10 mouse cellular contexts compared by ENCODE assay signal in the genomic region with DNA sequence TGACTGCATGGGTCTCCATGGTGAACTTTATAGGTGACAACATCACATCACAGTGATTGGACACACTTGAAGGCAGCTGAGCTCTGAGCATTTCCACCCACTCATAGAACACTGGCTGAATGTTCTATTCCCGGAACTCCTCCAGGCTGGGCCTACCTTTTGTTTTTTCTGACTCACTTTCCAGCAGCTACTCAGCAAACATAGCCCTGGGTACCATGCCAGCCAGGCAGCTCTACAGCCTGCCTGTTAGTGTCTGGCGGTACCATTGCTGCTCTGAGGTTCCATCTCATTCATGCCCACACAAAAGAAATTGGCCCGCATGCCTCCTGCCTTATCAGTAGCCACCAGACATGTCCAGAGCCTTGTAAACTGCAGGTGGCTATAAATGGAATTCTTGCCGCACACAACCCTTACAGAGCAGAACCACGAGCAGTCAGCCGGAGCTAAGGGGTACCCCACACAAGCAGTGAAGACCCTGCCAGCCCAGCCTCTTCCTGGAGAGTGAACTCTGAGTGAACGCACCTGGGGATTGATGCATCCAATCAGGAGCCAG. TPM values are rescaled to one million over a fixed set of nuclear protein-coding genes. Genes with fewer than 3 reads are reported as not detected.
A peak's percentile ranks its signal among the peaks of the same experiment; 100 is the strongest.
DNase-seq lines count a peak whose midpoint lies in the region; ATAC-seq and TF ChIP-seq lines count a peak whose summit lies in the region.
"Had no signal": no experiment of that assay in that cellular context is flagged by ENCODE, and none has a peak within 500 bp of the region (broad histone marks: within the 10 kb centered on the region; RNA-seq: fewer than 3 reads in every experiment).

No protein-coding gene starts in this region.

- no peak overlapping the region for H3K4me3 ChIP-seq in forebrain, postnatal 0 days (ENCODE audit: low read depth, low read length)
- H3K4me3 ChIP-seq in forebrain, embryonic 12.5 days (replicated peaks) = no peak overlapping the region

- H3K9ac ChIP-seq in forebrain, postnatal 0 days = no peak overlapping the region
- H3K9ac ChIP-seq in forebrain, embryonic 12.5 days = no peak overlapping the region

- intact Hi-C loops in left cerebral cortex, postnatal 25 days (cut with DNase I) = no loop called here

- no peak for TF ChIP-seq CTCF in forebrain, postnatal 0 days (IDR thresholded peaks at IDR 0.05; ENCODE audit: low read depth)

- no peak overlapping the region for H3K4me2 ChIP-seq in forebrain, postnatal 0 days (ENCODE audit: low read depth)
- H3K4me2 ChIP-seq in forebrain, embryonic 12.5 days = no peak overlapping the region

- no peak overlapping the region for H3K27ac ChIP-seq in forebrain, postnatal 0 days (ENCODE audit: low read depth, low read length)
- H3K27ac ChIP-seq in forebrain, embryonic 12.5 days = no peak overlapping the region

- 63% methylated on average over 7 of the region's 7 CpGs for WGBS in forebrain, postnatal 0 days
- WGBS in forebrain, embryonic 12.5 days = 77% methylated on average over 7 of the region's 7 CpGs

- DNase-seq in layer of hippocampus, adult 18-20 months (ENCODE audit: low spot score in 2 of 2) = peak; percentile 52 to 77
- DNase-seq in layer of hippocampus, adult 9-10 months (ENCODE audit: low spot score) = no peak
- peak; percentile 23 for DNase-seq in heart, adult 8-10 months (ENCODE audit: low spot score)
- DNase-seq in left cerebral cortex, postnatal 25 days (ENCODE audit: low spot score in 2 of 2) = peak; percentile 60 to 92
- peak; percentile 17 to 24 for DNase-seq in spleen, postnatal 14 days (ENCODE audit: low spot score in 2 of 2)
- no peak for DNase-seq in testis, postnatal 10 days (ENCODE audit: low spot score)
- DNase-seq in forebrain, postnatal 0 days = no peak

- H3K9me3 ChIP-seq in forebrain, postnatal 0 days (ENCODE audit: low read length) = no peaks in the 10 kb centered on the region
- H3K9me3 ChIP-seq in forebrain, embryonic 12.5 days = no peaks in the 10 kb centered on the region

- no peaks in the 10 kb centered on the region for H3K36me3 ChIP-seq in forebrain, postnatal 0 days (ENCODE audit: insufficient read depth)
- H3K36me3 ChIP-seq in forebrain, embryonic 12.5 days (replicated peaks) = no peaks in the 10 kb centered on the region

- ATAC-seq in forebrain, postnatal 0 days = no peak
- ATAC-seq in forebrain, embryonic 12.5 days (ENCODE audit: low FRiP score) = no peak

- no peaks in the 10 kb centered on the region for H3K27me3 ChIP-seq in forebrain, postnatal 0 days (ENCODE audit: insufficient read depth, low read length)
- no peaks in the 10 kb centered on the region for H3K27me3 ChIP-seq in forebrain, embryonic 12.5 days

- no peaks in the 10 kb centered on the region for H3K4me1 ChIP-seq in forebrain, postnatal 0 days (ENCODE audit: insufficient read depth)
- H3K4me1 ChIP-seq in forebrain, embryonic 12.5 days = peaks cover 6% of the 10 kb centered on the region; the same call in 1 of the 2 replicates

RNA-seq across cellular contexts. Expression of a gene that starts 55.8 kb away (rescaled TPM):
- total RNA-seq in layer of hippocampus, adult 18-20 months (2021) = not detected
- not detected for total RNA-seq in heart, adult 8-10 months (2022)
- not detected for total RNA-seq in left cerebral cortex, postnatal 25 days (2021)
- total RNA-seq in forebrain, postnatal 0 days (2014; rRNA removed) = not detected in 2 replicates
- not detected in 2 replicates for polyA plus RNA-seq in forebrain, postnatal 0 days (2015; fragmentation: Nextera tagmentation; extraction: Ambion mirVana)
- not detected in 2 replicates for polyA plus RNA-seq in forebrain, embryonic 12.5 days (2016; fragmentation: Nextera tagmentation; extraction: Ambion mirVana)
- total RNA-seq: ES-E14; heart, postnatal 14 days had no signal

Comparison
In these comparisons a context has a peak if more than half of its experiments do, and no peak if none do; other contexts are left out.
1. DNase-seq: peak in layer of hippocampus, adult 18-20 months (2 of 2), heart, adult 8-10 months (single experiment), left cerebral cortex, postnatal 25 days (2 of 2) and spleen, postnatal 14 days (2 of 2); none in layer of hippocampus, adult 9-10 months (single experiment), testis, postnatal 10 days (single experiment) and forebrain, postnatal 0 days (single experiment).